Mouse (Mus musculus) intestine, postnatal 0 days (tissue): ENCODE results near the gene Ogfod1. TPM values are rescaled to one million over a fixed set of nuclear protein-coding genes. Genes with fewer than 3 reads are reported as not detected.

Experiments used
- ATAC-seq: fragments of 200-750 bp; cut with Nextera tagmentation; 2 replicates; pipeline ENCODE4 v1.8.0; 2017; ENCODE audit warnings: mild to moderate bottlenecking, moderate TSS enrichment, moderate library complexity
- H3K27ac ChIP-seq: fragments of 300-500 bp; sonication (generic); 2 replicates; pipeline ENCODE4 v1.5.1; 2014; ENCODE audit warnings: mild to moderate bottlenecking, low read depth, low read length, moderate library complexity
- H3K27me3 ChIP-seq: fragments of 300-500 bp; sonication (generic); replicated peaks from 2 replicates; pipeline ENCODE4 v1.6.1; 2014; ENCODE audit warnings: low read length, mixed read lengths; ENCODE audit not compliant: control insufficient read depth, insufficient read depth
- H3K36me3 ChIP-seq: fragments of 300-500 bp; sonication (generic); 2 replicates; pipeline ENCODE4 v1.6.1; 2014; ENCODE audit warnings: mild to moderate bottlenecking, moderate library complexity; ENCODE audit not compliant: control insufficient read depth, insufficient read depth
- H3K4me1 ChIP-seq: fragments of 300-500 bp; sonication (generic); replicated peaks from 2 replicates; pipeline ENCODE4 v1.6.1; 2014; ENCODE audit warnings: antibody characterized with exemption, low read length, mixed read lengths; ENCODE audit not compliant: control insufficient read depth, insufficient read depth
- H3K4me2 ChIP-seq: fragments of 300-500 bp; sonication (generic); replicated peaks from 2 replicates; pipeline ENCODE4 v1.6.1; 2014; ENCODE audit warnings: low read depth, mild to moderate bottlenecking, moderate library complexity
- H3K4me3 ChIP-seq: fragments of 300-500 bp; sonication (generic); 2 replicates; pipeline ENCODE4 v1.5.1; 2014; ENCODE audit warnings: low read depth, low read length
- H3K9ac ChIP-seq: fragments of 300-500 bp; sonication (generic); 2 replicates; pipeline ENCODE4 v1.6.1; 2014; ENCODE audit warnings: mild to moderate bottlenecking, low read depth, low read length
- H3K9me3 ChIP-seq: fragments of 300-500 bp; sonication (generic); 2 replicates; pipeline ENCODE4 v1.6.1; 2016; ENCODE audit warnings: mixed run types; ENCODE audit not compliant: control insufficient read depth
- CTCF ChIP-seq: sonication (generic); IDR thresholded peaks from 2 replicates; pipeline ENCODE4 v1.5.1; 2016; ENCODE audit warnings: low read depth, mild to moderate bottlenecking, control low read depth, antibody characterized with exemption, moderate library complexity
- WGBS: fragments of 180-500 bp; shearing (Covaris S2); extraction: QIAGEN DNeasy Blood & Tissue Kit; methylation state at CpG from one replicate; pipeline ENCODE4 v1.1.7; 2014; 5-methylcytosine and 5-hydroxymethylcytosine counted together
- polyA plus RNA-seq: library from polyadenylated mRNA; unstranded; fragments of >200 nt; fragmentation: Nextera tagmentation; extraction: Ambion mirVana; gene quantifications from 2 replicates; pipeline ENCODE4 v1.2.1, GENCODE M21; 2015

The Ogfod1 gene
- 5.2 and 5.5 TPM in 2 replicates for polyA plus RNA-seq

DNA sequence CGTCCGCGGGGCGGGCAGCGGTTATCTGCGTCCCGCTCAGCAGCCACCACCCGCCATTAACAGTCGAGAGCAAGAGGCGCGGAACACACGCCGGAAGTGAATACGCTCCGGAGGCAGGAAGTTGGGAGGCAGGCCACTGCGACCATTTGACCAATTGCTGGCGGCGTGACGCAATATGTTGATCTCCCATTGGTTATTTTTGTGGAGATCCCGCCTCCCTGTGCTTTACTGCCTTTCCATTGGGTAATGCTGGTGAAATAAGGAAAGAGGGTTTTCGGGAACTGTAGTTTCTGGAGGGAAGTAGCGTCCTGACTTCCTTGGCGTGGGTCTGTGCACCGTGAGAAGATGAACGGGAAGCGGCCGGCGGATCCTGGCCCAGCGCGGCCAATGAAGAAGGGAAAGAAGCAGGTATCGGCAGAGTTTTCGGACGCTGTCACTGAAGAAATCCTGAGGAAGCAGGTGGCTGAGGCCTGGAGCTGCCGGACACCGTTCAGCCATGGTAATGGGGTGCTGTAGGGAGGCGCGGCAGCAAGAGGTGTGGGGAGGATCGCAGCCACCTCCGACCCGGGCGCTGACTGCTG, at the start of gene Ogfod1, which contains the start of gene Nudt21:
TSS of gene Ogfod1 (plus strand) at position 255 of the 581 bp plus-strand sequence.
TSS of gene Nudt21 (minus strand) at position 88 of the 581 bp plus-strand sequence.
- no peaks in the 10 kb centered on the region for H3K9me3 ChIP-seq
- H3K9ac ChIP-seq = peak within 1 kb of the TSS; percentile 66
- peak within 1 kb of the TSS; percentile 78 for H3K4me2 ChIP-seq
- under 1% methylated on average over 41 of the region's 41 CpGs for WGBS
- peak; percentile 99 for ATAC-seq
- TF ChIP-seq CTCF = no peak
- H3K36me3 ChIP-seq = no peaks in the 10 kb centered on the region
- no peaks in the 10 kb centered on the region for H3K4me1 ChIP-seq
- peak within 1 kb of the TSS; percentile 63 for H3K27ac ChIP-seq
- peak within 1 kb of the TSS; percentile 73 for H3K4me3 ChIP-seq
- no peaks in the 10 kb centered on the region for H3K27me3 ChIP-seq

DNA sequence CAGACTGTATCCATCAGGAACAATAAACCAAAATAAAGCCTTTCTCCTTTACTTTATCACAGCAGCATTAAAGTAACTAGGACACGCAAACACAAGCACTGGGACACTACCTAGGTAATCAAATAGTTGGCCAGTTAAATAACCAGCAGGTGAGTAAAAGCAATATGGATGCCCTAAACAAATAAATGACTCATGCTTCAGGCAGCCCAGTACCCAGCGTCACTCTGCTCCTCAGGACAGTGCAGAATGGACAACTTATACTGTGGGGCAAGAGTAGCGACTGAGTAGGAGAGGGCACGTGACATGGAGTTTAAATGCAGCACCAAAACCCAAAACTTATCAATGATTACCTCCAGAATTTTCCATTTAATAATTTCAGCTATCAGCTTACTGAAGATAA, 47.3 kb upstream of the Ogfod1 start:
- no peak overlapping the region for H3K9ac ChIP-seq
- H3K36me3 ChIP-seq = peaks cover 50% of the 10 kb centered on the region
- no peak overlapping the region for H3K4me2 ChIP-seq
- no peak for TF ChIP-seq CTCF
- no peaks in the 10 kb centered on the region for H3K4me1 ChIP-seq
- no peaks in the 10 kb centered on the region for H3K27me3 ChIP-seq
- H3K9me3 ChIP-seq = no peaks in the 10 kb centered on the region
- H3K4me3 ChIP-seq = no peak overlapping the region
- WGBS = 61% methylated on average over 4 of the region's 4 CpGs
- peak; percentile 65; the same call in 1 of the 2 replicates for ATAC-seq
- no peak overlapping the region for H3K27ac ChIP-seq

DNA sequence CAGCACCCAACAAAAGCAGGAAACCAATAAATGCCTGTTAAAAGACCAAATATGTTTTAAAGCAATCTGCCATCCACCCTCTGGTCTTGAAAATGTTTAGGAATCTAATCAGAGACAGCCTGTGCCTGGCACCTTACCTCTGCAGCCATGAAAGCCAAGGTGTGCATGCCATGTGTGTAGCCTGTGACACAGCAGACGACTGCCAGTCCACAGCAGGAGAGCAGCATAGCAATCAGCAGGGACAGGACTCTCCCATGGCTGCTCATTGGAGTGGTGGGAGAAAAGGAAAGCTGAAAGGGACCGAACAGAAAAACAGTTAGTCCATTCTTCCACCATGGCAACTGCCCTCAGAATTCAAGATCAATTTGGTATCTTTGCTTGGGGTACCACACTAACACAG, 38.0 kb upstream of the Ogfod1 start:
- no peak overlapping the region for H3K4me3 ChIP-seq
- no peaks in the 10 kb centered on the region for H3K9me3 ChIP-seq
- H3K4me2 ChIP-seq = no peak overlapping the region
- TF ChIP-seq CTCF = no peak
- no peak overlapping the region for H3K27ac ChIP-seq
- no peaks in the 10 kb centered on the region for H3K27me3 ChIP-seq
- no peak overlapping the region for H3K9ac ChIP-seq
- peaks cover 54% of the 10 kb centered on the region for H3K36me3 ChIP-seq
- ATAC-seq = no peak
- WGBS = 89% methylated on average over 2 of the region's 2 CpGs
- no peaks in the 10 kb centered on the region for H3K4me1 ChIP-seq

DNA sequence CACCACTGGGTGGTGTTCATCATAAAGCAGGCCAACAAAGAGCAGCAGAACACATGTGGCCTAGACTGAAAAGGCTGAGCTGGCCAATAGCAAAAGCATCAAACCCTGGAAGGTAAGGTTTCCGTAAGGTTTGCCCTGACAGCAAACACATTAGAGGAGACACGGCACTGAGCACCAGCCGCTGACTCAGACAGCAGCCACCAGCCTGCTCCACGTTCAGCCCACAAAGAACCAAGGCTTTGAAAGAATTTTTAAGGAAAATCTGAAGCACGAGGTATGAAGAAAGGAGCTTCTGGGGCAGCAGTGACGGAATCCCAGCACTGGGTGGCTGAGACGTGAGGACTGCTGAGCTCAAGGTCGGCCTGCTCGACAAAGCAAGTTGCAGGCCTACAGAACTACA, 32.9 kb upstream of the Ogfod1 start:
- TF ChIP-seq CTCF = no peak

DNA sequence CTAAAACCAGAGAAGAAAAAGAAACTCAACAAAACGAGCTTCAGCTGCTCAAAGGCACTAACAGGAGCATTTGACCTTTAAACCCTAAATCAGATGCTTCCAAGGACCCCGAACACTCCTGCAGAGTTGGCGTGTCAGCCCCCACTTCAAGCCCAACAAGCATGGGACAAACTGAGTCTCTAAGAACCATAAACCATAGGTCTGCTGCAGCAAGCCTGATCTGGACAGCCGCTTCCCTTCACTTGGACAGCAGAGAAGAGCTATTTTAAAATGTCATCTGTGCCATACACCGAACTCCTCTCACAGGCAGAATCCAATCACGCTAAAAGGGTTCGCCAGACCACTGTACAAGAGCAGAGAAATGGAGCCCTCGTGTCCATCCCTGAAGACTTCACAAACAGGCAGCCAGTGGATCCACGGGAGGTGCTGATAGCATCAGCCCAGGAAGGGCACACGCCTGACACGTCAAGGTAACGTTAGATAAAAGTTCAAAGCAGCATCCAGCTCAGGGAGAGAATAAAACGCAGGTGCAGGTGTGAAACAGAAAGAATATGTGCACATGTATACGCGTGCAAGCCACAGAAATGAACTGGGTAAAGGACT, 27.7 kb upstream of the Ogfod1 start:
- Histone ChIP-seq H3K4me3 (no peak overlapping the region), H3K9me3 (no peaks in the 10 kb centered on the region), H3K36me3 (peaks cover 4% of the 10 kb centered on the region), H3K9ac (no peak overlapping the region), H3K4me1 (peaks cover 11% of the 10 kb centered on the region; the same call in 1 of the 2 replicates), H3K27ac (no peak overlapping the region), H3K27me3 (no peaks in the 10 kb centered on the region), H3K4me2 (peak overlapping the region; percentile 25)
- TF ChIP-seq CTCF = no peak
- 37% methylated on average over 15 of the region's 15 CpGs for WGBS
- no peak for ATAC-seq

More for the DNA sequence above, 32.9 kb upstream of the Ogfod1 start:
- H3K4me1 ChIP-seq = 0 out of 2 replicates have a peak, but pooled peaks cover 2% of the 10 kb centered on the region
- 89% methylated on average over 9 of the region's 9 CpGs for WGBS
- H3K9me3 ChIP-seq = no peaks in the 10 kb centered on the region
- H3K27me3 ChIP-seq = no peaks in the 10 kb centered on the region
- no peak for ATAC-seq
- H3K27ac ChIP-seq = no peak overlapping the region
- H3K4me3 ChIP-seq = no peak overlapping the region
- H3K36me3 ChIP-seq = peaks cover 34% of the 10 kb centered on the region
- no peak overlapping the region for H3K9ac ChIP-seq
- no peak overlapping the region for H3K4me2 ChIP-seq

DNA sequence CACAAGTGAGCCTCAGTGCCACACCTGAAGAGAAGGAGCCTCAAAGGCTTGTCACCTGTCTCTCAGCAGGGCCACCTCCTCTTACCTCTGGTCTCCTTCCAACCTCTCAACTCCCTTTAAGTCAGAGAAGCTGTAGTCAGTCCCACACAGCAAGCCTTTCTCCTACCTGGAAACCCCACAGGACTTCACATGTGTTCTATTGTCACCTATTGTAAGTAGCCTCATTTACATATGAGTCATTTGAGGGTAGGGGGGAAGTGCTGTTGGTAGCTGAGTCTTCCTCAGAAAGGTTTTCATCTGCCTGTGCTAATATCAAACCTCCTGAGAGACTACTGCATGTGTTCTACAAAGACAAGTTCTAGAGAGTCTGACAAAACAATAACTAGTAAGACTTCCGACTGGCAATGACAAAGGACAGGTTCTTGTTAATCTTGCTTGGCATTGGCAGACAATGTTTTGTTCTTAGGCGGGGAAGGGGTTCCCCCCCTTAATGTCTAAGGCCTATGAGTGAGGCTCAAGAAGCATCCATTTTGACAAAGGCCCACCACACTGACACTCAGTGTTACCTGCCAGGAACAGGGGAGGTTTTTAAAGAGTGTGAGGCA, 26.8 kb upstream of the Ogfod1 start:
- Histone ChIP-seq H3K4me3 (no peak overlapping the region), H3K9me3 (no peaks in the 10 kb centered on the region), H3K36me3 (no peaks in the 10 kb centered on the region; the same call in none of the 2 replicates), H3K9ac (no peak overlapping the region), H3K27me3 (no peaks in the 10 kb centered on the region), H3K4me1 (peaks cover 11% of the 10 kb centered on the region; the same call in 1 of the 2 replicates), H3K4me2 (peak overlapping the region; percentile 100), H3K27ac (no peak overlapping the region)
- WGBS = 54% methylated on average over 2 of the region's 2 CpGs
- no peak for TF ChIP-seq CTCF
- ATAC-seq = no peak
